Mouse (Mus musculus) effector memory CD4-positive, alpha-beta T cell, adult 7 months (primary cell): Measurements from ENCODE around the gene Eif2ak2. TPM values are rescaled to one million over a fixed set of nuclear protein-coding genes. Genes with fewer than 3 reads are reported as not detected.

Source experiments
- polyA plus RNA-seq: library from polyadenylated mRNA; unstranded; fragments of 100-300 nt; shearing (Covaris generic); gene quantifications from one replicate; pipeline ENCODE4 v1.2.1, GENCODE M21; 2017

Gene Eif2ak2
- polyA plus RNA-seq: 5.3 TPM

GRCm38 (mm10) chr17:78882401-78883112 lies at the start of gene Eif2ak2:
Gene Eif2ak2 (minus strand): TSS chr17:78882573.

GRCm38 (mm10) chr17:78916369-78916813 lies 34.0 kb upstream of the Eif2ak2 start, which contains the start of gene Cebpzos:
Gene Cebpzos (plus strand): TSS chr17:78916500.

GRCm38 (mm10) chr17:78906892-78907291 lies 24.5 kb upstream of the Eif2ak2 start, which contains the start of gene Sult6b1:
Gene Sult6b1 (minus strand): TSS chr17:78906992.

GRCm38 (mm10) chr17:78834856-78835835 lies 47.2 kb downstream of the Eif2ak2 start, which contains the start of the genes Heatr5b and Gpatch11:
Gene Heatr5b (minus strand): TSS chr17:78835364.
Gene Gpatch11 (plus strand): TSS chr17:78835567.

Other genes starting within 250 kb of the Eif2ak2 start
- 17.9 TPM for gene Strn, start 145.4 kb downstream of the Eif2ak2 start, polyA plus RNA-seq
- gene Heatr5b, start 47.2 kb downstream of the Eif2ak2 start, polyA plus RNA-seq: 18.2 TPM
- 46.6 TPM for gene Gpatch11, start 47.0 kb downstream of the Eif2ak2 start, polyA plus RNA-seq
- gene Sult6b1, start 24.4 kb upstream of the Eif2ak2 start, polyA plus RNA-seq: not detected
- 22.8 TPM for gene Cebpzos, start 33.9 kb upstream of the Eif2ak2 start, polyA plus RNA-seq
- gene Cebpz, start 54.5 kb upstream of the Eif2ak2 start, polyA plus RNA-seq: 105 TPM
- 20.5 TPM for gene Ndufaf7, start 54.6 kb upstream of the Eif2ak2 start, polyA plus RNA-seq
- 24.4 TPM for gene Prkd3, start 138.2 kb upstream of the Eif2ak2 start, polyA plus RNA-seq
- gene Qpct, start 169.3 kb upstream of the Eif2ak2 start, polyA plus RNA-seq: 13.7 TPM